Mouse (Mus musculus) kidney, postnatal 25 days (tissue): Measurements from ENCODE around the gene Defb36.

Experiments used
- DNase-seq, 2 experiments: peaks; one replicate each; pipeline ENCODE4 v3.0.0; 2021; ENCODE audit warnings: mixed read lengths in 2 of 2

Defb36 gene

DNA sequence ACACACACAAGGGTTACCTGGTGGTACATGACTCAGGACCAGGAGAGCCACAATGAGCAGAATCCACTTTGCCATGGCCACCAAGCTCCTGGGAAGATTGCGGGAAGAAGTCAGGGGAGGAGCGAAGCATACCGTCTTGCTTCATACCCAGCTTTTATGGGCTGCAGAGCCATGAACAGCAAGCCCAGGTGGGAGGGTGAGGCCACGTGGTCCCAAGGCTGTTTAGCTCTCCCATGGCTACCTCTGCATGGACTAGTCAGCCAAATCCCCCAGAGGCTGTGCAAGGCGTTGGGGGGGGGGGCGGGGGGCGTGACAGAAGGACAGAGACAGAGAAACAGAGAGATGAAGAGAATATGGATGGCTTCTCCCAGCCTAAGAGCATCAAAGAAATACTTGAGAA lies 18.8 kb downstream of the Defb36 start, which contains the start of gene Defb25:
TSS of gene Defb25 (minus strand) at position 101 of the 400 bp plus-strand sequence.
- no peak for DNase-seq

DNA sequence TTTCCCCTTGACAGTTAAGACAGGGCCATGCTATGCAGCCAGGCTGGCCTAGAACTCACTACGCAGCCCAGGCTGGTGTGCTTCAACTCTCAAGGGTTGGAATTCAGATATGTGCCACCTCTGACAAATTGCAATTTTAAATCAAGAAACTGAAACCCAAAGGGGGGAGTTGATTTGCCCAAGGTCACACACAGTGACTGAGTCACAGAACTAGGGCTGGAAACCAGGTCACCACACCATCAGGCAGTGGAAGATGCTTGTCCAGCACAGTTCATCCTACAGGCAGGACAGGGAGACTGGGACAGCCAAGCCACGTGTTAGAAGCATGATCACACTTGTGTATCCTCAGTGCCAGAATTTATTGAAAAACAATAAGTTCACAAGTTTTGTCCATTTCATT lies 20.4 kb downstream of the Defb36 start:
- no peak for DNase-seq

DNA sequence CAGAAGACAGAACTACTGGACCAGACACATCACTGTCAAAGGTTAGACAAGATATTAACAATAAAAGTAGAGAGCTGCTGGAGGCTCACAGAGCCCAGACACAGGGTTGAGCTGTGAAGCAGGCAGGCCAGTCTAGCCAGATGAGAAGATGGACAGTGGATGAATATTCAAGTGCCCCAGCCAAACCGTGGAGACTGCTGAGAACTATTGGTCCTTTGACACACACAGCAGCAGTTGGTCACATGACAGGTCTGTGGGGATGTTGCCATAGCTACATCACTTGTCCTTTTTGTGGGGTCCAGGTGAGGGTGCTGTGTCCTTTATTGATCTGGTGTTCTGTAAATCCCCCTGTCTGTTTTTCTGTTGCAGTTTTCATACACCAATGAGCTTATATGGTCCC lies 21.1 kb downstream of the Defb36 start:
- DNase-seq = no peak

DNA sequence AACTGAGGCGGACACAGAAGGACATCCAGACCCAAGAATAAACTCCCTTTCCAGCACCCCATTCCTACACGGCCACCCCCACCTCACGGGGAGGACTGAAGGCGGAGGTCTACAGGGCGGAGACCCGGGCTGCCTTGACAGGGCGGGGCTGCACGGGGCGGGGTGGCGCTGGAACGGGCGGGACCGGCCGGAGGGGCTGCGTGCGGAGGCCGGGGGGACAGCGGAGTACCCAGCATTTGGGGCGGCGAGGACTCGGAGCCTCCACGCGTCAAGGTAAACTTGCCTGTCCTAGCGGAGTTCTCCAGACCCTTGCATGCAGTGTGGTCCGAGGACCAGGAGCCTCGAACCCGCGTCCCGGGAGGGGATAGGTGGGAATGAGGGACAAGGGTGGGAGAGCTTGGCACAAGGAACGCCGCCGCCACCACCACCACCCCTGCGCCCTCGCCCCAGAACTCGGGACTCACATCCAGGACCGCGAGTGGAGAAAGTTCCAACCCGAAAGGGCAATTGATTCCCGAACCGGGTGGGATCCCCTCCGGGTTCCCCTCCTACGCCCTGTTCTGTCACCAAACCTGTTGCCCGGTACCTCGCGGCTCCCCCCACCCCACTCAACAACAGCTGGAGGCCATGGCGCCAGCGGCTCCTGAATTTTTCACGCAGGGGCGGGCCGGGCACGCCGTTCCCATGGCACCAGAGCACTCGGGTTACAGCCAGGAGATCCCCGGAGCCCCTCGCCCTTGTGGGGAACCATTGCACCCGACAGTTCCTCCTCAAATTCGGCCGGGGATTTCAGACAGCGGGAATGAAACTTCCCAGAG lies 22.9 kb downstream of the Defb36 start, which contains the start of gene Rem1:
TSS of gene Rem1 (plus strand) at position 178 of the 818 bp plus-strand sequence.
- DNase-seq = peak; percentile 41 to 66

DNA sequence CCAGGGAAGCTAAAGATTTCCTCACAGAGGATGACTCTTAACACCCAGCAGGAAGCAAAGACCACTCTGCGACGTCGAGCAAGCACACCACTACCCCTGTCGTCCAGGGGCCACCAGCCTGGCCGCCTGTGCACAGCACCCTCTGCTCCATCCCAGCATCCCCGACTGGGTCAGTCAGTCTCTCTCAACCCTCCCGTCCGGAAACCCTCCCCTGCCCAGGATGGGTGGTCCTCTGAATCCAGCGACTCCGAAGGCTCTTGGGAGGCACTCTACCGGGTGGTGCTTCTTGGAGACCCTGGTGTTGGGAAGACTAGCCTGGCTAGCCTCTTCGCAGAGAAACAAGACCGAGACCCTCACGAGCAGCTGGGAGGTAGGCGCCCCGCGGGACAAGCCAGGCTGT lies 23.9 kb downstream of the Defb36 start:
- peak; percentile 42 to 61 for DNase-seq

DNA sequence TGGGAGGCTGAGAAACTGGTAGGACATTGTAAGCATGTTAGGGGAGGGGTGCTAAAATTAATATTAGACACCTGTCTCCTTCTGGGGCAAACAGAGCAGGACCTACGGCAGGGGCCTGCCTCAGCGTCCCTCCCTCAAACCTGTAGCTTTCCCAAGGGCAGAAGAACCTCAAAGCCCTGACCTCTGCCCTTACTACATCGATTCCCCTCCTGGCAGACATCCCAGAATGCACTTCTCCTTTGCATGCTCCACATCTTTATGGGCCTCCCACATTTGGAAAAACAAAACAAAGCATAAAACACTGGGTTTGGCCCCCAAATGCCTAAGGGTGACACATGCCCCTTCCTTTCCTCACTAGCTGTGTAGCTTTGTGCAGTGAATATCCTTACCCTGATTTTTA lies 25.1 kb downstream of the Defb36 start:
- DNase-seq = no peak

DNA sequence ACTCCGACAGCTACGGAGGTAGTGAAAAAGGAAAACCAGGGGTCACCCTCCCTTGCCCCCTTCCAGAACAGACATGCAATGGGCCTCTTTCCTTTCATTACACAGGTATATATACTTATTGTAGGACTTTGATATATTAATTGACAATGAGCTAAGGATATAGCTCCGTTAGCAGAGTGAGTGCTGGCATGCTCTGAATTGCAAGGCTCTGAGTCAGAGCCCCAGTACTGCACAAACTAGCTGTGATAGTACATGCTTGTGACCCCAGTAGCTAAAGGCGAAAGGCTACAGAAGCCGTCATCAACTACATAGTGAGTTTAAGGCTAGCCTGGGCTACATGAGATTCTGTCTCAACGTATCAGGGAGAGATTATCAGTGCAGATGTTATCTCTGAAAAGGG lies 25.8 kb downstream of the Defb36 start:
- no peak for DNase-seq

DNA sequence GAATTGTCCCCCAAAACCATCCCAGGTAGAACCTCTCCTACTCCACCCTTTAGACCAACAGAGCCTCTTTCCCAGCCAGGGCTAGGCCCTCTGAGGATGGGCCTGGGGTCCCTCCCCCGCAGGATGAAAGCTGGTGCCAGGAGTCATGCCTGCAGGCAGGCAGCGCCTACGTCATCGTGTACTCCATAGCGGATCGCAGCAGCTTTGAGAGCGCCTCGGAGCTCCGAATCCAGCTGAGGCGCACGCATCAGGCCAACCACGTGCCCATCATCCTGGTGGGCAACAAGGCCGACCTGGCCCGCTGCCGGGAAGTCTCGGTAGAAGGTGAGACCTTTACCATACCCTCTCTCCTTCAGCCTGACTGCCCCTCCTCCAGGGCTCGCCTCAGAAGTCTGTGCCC lies 29.2 kb downstream of the Defb36 start:
- no peak for DNase-seq

DNA sequence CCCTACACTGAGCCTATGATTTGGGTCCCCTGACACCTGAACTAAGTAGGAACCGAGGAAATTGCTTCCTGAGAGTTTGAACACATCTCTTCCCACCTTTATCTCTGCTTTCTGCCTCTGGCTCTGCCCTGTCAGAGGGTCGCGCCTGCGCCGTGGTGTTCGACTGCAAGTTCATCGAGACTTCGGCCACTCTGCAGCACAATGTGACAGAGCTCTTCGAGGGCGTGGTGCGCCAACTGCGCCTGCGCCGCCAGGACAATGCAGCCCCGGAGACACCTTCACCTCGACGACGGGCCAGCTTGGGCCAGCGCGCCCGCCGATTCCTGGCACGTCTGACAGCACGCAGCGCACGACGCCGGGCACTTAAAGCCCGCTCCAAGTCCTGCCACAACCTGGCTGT lies 30.2 kb downstream of the Defb36 start:
- DNase-seq = no peak

DNA sequence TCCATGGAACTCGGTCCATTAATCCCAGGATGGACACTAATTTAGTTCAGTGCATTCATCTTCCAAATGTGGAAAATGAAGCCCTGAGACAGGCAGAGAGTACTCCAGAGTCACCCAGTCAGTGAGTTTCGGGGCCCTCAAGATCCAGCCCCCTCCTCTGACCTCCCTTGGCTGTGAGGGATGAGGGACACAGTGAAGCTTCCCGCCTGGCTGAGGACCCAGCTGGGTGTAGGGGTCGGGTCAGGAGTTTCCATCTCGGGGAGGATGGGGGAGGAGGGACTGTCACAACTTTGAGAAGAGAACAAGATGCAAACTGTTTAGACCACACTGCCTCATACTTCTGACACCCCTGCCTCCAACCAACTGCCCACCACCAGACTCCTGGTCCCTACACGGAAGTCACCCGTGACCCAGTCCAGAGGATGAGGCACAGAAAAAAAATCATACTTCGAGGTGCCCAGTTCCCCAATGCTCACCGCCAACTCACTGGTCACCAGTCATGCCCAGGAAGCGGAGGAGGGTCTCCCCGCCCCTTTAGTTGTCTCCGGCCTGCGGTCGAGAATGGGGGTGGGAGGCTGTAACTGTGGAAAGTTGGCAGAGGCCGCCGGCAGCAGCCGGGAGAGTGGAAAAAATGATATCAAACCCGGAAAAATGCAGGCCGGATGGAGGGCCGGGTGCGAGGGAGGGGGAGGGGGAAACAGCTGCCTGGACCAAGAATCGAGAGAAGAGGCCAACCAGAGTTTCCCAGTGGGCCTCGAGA lies 32.3 kb downstream of the Defb36 start:
- DNase-seq = peak; percentile 82 to 91

DNA sequence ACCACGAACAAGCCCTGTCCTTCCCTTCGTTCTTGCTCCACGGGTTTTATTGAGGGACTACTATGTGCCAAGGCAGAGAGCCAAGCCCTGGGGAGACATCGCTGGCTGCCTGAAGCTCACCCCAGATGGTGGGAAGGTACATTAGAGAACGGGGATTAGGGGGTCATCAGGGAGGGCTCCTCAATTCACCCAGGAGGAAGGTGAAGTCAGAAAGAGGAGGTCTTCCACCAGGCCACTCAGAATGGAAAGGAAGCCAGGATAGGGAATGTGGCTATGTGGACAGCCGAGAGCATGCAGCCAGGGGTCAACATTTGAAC lies 32.8 kb downstream of the Defb36 start:
- no peak for DNase-seq

DNA sequence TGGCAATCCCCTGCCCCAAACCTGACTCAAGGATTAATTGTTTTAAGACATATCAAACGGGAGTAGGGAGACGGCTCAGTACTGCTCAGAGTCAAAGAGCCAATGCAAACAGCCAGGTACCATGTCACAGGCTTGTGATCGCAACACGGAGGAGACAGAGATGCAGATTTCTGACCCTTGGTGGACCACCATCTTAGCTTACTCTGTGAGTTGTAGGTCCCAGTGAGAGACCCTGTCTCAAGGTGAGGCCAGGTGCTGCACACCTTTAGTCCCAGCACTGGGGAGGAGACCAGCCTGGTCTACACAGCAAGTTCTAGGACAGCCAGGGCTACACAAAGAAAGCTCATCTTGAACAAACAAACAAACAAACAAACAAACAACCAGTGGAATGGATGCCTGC lies 33.3 kb downstream of the Defb36 start:
- DNase-seq = no peak

DNA sequence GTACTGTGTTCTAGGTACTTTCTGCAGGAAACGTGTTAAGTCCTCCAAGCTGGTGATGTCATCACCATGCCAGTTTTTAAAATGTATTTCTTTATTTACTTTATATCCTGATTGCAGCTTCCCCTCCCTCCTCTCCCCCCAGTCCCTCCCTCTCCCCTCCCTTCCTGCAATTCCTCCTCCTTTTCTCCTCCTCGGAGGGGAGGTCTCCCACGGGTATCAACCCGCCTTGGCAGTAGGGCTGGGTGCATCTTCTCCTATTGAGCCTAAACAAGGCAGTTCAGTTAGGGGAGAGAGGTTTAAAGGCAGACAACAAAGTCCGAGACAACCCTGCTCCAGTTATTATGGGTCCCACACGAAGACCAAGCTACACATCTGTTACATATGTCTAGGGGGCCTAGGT lies 34.7 kb downstream of the Defb36 start:
- no peak for DNase-seq

DNA sequence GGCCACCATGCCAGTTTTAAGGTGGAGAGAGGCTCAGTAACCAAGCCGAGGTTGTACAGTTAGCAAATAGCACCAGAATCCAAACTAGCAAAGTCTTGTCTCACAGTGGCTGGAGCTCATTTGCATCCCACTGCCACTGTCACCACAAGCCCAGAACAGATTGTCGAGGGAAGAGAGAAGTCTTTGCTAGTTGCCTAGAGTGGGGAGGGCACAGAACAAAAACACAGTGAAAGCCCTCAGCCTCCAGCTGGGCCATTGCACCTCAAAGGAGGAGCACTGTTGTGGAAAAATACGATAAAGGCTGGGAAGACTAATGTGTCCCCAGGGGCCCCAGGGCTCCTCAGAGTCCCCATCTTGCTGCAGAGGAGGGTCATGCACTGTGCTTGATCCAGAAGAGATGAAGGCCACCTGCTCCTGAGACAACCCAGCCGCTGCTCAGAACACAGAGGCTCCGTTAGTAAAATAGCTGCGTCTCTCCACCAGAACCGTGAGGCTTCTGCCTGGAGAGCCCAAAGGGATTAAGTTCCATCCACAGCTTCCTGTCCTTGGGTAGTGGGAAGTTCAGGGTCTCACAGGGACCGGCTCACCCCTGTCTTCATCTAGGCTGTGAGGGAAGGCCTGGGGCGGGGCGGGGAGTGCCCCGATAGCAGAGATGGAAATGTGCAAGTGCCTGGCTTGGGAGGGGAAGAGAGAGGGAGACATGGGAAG lies 35.4 kb downstream of the Defb36 start:
- peak; percentile 68 to 82 for DNase-seq

DNA sequence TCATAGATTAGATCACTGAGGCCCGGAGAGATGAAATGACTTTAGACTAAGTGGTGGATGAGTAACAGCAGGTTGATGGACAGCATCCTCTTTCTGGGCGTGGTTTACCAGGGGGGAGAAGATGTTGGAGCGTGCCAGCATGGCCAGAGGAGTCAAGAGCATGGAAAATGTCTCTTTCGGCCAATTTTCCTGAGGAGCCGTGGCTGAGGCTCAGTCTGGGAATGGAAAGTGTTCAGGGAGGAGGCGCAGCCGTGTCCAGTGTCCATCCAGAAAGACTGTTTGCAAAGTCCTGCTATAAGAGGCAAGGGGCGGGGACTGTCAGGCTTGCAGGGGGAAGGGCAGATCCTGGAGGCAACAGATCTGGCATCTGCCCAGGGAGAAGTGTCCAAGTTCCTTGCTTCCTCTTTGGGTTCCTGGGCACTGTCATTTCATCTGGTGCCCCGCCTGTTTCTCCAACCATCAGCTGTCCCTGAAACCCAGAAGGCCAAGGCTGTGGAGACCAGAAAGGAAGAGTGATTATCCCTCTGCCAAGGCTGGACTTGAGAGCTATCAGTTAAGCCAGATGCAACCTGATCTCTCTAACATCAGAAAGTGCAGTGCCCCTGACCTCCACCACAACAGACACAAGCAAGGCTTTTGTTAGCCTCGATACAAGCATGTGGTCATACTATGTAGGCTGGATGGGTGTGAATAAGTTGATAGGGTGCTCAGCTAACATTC lies 48.9 kb downstream of the Defb36 start:
- DNase-seq = peak; percentile 75 to 81

DNA sequence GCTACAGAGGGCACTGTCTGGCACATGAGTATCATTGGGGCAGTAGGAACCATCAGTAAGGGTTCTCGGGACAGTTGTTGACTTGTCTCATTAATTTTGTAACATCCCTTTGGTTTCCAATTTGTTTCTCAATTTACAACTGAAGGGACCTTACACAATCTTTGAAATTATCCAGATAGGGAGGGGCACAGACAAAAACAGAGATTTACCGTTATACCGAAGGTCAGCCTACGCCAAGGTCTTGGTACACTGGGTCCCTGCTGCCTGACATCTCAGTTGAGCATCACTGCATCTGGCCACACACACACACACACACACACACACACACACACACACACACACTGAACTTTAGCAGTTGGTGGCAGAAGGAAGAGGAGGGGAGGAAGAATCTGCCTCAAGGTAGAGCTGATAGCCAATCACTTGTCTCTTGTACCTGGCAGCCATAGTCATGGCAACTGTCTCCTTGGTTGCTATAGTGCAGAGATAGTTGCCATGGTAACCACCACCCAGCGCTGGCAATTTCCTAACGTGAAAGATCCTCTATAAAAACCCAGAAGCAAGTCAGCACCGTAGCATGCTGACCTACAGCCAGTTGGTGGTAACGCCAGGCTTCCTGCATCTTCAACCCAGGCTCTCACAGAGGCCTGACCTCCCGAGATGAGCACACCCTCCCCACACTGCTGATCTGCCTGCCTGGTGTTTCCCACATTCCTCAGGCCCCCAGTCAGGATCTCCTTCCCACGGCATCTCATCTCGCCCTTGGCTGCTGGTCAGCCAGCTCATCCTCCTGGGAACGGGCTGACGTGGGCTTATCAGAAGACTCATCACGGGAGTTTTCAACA lies 50.0 kb downstream of the Defb36 start:
- DNase-seq = peak in 1 of 2 experiments; percentile 69

DNA sequence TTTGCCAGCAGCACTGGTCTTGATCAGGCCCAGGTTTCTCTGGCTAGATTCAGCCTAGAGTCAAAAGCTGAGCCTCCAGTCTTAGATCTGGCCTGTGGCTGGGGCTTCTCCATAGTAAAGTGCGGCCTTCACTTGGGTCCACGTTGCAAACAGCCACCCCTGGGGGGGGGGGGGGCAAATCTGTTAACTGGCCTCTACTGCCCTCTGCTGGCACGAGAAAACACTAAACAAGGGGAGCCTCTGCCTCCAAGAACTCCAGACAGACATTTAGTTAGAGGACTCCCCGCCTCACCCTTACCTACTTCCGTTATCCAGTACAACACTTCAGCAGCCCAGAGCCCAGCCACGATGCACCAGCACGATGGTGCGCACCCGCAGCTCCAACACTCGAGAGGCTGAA lies 53.3 kb downstream of the Defb36 start:
- DNase-seq = peak; percentile 42 to 74

DNA sequence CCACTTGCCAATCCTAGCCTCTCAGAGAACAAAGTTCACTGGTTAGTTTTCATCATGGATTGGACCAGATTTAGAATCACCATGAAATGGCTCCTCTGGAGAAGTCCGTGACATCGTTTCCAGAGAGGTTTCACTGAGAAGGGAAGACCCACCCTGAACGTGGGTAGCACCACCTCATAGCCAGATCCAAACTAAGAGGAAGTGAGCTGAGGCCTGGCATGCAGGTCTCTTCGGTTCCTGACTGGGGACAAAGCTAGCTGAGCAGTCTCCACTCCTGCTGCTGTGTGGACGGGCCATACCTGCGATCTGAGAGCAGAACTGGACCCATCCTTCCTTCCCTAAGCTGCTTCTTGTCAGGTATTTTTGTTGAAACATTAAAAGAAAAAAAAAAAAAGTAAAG lies 57.0 kb downstream of the Defb36 start:
- DNase-seq = no peak
